Mouse (Mus musculus) adrenal gland, postnatal 4 days (tissue): ENCODE data around the gene Bri3bp. TPM values are rescaled to one million over a fixed set of nuclear protein-coding genes. Genes with fewer than 3 reads are reported as not detected.

Source experiments
- DNase-seq, 2 experiments: peaks; one replicate each; pipeline ENCODE4 v3.0.0; 2021 to 2022; ENCODE audit warnings: low spot score in 2 of 2, mixed read lengths in 2 of 2
- total RNA-seq, 2 experiments: library from RNA; stranded (reverse); gene quantifications; 2 replicates each; pipeline ENCODE4 v1.2.3; 2021

Gene Bri3bp
- total RNA-seq, 2 experiments from 2014 or later: 34.2 to 37.0 TPM

DNA sequence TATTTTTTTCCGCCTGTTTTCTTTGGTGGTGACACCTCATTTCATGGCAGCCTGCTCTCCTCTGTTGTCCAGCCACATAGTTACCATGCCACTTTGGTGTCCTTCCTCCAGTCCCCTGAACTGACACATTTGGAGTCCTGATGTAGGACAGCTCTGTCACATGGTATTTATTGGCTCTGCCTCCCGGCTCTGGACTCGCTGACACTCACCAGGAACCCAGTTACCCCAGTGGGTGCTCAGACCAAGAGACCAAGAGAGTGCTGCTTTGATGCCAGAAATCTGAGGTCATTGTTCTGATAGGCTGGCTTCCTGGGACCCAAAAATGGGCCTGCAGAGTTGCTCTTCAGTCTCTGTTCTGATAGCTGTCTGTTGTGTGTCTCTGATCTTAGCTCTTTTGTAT, 6.7 kb downstream of the Bri3bp start:
- no peak for DNase-seq

DNA sequence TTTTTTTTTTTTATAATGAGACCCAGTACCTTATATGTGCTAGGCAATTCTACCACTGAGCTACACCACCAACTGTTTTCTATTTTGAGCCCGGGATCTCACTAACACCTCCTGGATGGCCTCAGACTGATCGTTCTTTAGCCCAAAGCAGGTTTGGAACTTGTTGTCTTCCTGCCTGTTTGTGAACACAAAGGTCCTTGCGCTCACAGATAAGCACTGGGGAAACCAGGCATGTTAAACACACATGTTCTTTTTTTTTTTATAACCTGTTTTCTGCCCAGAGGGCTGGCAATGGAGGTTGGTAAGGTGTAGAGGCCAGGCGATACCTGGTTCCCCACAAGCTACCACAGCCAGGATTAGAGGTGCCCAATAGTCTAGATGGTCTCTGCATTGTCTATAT, 7.3 kb downstream of the Bri3bp start:
- no peak for DNase-seq

DNA sequence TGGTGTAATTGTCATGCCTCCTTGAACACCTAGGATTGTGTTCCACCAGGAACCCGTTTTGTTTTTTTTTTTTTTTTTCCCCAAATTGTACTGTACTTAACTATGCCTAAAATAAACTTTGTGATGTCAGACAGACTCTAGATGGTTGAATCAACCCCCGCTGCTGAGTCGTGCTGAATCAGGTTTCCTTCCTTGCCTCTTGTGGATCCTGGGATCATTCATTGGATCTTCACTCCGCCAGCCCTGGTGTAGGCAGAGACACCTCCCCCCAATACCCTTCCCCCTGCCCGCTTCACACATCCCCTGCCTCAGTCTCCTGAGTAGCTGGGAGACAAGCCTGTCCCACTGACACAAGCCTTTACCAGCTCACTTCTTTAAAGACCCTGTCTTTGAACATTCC, 7.9 kb downstream of the Bri3bp start:
- no peak for DNase-seq

DNA sequence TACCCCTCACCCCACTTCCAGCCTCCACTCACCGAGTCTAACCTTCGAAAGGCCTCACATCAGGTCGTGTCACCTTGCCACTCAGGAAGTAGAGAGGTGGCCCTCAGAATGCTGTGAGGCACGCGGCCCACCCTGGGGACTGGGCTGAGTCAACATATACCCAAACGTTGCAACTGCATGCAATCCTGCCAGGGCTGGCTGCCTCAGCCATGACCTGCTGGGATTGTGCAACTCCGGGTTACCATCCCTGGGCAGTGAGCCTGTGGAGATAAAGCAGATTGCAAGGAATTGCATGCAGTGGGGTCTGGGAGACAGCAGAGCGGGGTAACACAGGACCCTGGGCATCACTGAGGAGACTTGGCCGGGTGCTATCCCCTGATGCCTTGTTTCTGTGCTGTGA, 11.2 kb downstream of the Bri3bp start:
- peak; percentile 35 to 39 for DNase-seq

DNA sequence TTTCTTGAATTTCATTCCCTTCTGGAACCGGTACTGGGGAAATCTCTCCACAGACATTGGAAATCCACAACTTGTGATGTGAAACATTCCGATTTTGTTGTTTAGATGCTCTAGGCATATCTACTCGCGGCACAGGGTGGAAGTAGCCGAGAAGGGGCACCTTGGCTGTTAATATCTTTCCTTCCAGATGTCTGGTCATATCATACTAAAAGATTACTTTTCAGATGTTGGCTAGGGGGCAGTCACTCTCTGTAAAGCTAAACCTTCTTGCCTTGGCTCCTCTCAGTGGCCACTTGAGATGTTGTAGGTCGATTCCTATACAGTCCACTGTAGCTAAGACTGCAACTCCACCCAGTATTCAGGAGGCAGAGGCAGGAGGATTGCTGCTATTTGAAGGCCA, 14.7 kb downstream of the Bri3bp start:
- no peak for DNase-seq

DNA sequence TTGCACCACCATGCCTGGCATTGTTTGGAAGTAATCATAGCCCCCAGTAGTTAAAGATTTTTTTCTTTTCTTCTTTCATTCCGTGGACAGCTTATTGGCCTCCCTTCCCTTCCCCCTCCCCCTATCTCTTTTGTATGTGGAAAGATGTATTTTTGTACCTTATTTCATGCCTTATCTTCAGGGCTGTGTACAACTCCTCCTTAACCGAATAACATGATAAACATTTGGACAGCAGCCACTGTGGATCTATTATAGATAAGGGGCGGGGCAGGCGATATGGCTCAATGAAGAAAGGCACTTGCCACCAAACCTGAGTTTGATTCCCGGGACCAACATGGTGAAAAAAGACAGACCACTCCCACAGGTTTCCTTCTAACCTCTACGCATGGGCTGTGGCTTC, 16.2 kb downstream of the Bri3bp start:
- DNase-seq: no peak

DNA sequence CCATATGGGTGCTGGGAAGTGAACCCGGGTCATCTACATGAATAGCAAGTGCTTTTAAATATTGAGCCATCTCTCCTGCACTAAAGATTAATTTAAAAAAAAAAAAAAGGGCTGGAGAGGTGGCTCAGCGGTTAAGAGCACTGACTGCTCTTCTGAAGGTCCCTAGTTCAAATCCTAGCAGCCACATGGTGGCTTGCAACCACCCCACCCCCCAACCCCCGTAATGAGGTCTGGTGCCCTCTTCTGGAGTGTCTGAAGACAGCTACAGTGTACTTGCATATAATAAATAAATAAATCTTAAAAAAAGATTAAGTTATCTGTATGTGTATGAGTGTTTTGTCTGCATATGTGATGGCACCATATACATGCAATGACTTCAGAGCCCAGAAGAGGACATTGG, 19.2 kb downstream of the Bri3bp start:
- no peak for DNase-seq

DNA sequence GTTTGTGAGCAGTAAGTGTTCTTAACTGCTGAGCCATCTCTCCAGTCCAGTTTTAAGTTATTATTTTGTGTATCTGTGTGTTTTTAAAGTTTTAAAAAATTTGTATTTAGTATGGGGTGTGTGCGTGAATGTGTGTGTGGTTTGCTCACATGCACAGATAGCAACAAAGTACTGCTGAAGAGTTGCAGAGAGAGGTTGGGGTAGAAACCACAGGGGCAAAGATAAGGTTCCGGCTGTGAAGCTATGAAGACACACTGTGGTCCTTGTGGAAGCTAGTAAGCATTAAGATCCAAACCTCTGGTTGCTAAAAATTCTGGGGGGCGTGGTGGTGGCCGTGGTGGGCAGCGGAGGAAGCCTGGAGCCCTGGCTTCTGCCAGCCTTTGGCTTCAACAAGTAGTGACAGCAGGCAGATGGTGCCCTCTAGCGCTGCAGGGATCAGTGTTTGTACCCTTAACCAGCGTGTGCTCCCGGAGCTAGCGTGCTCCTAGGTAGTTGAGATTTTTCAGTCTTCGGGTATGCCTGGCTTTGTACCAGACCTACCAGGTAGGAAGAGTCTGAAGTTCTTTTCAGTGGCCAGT, 20.6 kb downstream of the Bri3bp start:
- DNase-seq: peak in 1 of 2 experiments; percentile 25

DNA sequence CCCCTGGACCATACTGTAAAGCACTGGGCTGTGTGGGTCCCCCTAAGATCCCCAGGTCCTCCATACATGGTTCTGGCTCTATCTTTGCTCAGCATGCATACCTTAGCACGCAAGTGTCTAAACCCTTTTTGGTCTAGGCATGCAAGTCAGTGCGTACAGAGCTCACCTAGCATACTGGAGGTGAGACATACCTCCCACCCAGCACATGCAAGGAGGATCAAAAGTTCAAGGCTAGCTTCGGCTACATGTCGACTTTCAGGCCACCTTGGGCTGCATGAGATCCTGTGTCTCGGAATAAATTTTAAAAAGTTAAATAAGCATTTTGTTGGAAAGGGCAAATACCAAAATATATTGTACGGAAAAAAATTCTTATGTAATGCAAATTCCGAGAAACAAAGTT, 23.8 kb downstream of the Bri3bp start:
- no peak for DNase-seq

DNA sequence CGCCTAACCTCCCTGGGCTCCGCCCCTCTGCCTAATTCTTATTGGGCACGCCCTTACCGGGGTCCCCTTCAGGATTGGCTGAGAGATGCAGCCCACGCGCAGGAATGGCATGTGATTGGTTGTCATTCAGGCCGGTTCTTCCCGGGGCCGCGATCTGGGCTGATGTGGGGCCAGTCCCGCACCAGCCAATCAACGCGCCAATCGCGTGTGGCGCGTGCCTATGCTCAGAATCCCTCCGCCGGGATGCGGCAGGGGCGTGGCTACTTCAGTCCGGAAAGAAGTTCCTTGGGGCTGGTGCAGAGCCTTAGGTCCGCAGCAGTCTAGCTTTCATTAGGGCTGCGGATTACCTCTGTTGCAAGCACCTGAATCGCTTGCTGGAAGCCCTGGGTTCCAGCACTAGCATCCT, 24.3 kb downstream of the Bri3bp start:
- DNase-seq: peak; percentile 83 to 93

DNA sequence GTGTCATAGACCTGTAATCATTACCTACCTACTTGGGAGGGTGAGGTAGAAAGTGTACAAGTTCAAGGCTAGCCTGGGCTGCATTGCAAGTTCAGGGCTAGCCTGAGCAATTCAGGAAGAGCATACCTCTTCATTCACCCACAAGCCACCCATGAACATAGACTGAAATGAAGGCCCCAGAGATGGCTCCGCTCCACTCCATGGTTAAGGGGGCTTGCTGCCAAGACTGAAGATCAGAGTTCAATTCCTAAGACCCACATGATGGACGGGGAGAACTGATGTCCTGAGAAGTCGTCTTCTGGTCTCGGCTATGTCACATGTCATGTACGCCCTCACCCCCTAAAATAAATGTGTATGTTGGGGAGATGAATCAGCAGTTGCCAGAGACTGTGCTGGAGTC, 25.1 kb downstream of the Bri3bp start:
- DNase-seq: no peak

DNA sequence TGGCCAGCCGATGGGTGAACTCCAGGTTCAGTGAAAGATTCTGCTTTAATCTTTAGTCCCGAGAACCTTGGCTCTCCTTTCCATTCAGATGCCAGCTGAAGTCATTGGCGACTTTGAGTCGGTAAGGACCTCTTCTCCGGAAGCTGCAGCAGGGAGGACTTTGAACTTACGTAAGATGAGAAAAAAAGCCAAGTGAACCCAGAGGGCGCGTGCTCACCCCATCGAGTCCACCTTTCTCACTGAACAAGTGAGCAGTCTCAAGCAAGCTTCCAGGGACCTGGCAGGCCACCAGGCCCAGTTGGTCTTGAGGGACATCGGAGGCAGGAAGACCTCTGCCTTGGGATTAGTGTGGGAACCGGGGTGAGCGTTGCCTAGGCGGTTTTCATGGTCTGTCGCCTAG, 25.9 kb downstream of the Bri3bp start:
- DNase-seq: no peak

DNA sequence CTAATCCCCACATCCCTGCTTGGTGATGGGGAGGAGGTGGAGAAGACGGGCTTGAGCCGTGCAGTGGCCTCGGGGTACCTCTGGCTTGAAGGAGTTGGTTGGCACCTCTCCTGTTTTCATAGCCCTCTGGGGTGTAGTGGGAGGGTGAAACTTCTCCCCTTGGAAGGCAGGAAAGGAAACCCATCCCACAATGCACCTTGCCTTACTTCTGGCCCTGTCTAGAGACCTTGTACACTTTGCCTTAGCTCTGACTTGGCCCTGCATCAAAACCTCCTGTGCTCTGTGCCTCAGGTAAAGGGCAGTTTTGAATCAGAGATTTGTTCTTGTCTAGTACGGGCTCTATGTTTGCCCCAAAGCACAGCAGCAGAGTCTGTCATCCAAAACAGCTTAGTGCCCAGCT, 29.3 kb downstream of the Bri3bp start:
- no peak for DNase-seq

DNA sequence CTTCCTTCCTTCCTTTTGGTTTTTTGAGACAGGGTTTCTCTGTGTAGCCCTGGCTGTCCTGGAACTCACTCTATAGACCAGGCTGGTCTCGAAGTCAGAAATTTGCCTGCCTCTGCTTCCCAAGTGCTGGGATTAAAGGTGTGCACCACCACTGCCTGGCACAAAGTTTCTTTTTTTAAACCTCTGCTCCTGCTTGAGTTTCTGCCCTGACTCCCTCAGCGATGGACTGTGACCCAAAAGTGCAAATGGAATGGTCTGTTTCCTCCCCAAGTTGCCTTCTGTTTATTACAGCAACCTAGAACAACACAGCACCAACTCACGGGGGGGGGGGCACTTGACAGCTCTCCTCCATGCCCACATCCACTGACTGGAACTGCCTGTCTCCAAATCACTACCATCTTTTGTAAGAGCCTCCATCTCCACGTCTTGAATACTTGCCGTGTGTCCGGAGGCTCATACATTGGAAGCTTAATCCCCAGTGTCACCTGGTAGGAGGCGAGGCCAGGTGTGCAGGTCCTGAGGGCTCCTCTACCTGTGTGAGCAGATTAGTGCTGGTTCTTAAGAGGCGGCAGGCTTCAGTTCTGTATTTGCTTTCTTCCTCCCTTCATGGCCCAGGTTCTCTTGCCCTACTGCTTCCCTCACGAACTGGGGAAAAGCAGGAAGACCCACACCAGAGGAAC, 31.6 kb downstream of the Bri3bp start:
- DNase-seq: no peak

DNA sequence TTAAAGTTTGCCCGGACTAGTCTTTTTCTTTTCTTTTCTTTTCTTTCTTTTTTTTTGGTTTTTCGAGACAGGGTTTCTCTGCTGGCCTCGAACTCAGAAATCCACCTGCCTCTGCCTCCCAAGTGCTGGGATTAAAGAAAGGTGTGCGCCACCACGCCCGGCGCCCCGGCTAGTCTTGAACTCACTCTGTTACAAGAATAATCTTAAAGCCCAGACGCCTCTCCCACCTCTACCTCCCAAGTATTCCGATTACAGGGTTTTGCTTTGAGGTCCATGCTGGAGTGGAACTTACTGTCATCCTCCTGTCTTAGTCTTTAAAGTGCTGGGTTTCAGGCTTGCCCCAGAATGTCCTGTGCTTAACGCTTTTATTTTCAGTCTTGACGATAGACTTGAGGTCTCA, 33.7 kb downstream of the Bri3bp start:
- no peak for DNase-seq

DNA sequence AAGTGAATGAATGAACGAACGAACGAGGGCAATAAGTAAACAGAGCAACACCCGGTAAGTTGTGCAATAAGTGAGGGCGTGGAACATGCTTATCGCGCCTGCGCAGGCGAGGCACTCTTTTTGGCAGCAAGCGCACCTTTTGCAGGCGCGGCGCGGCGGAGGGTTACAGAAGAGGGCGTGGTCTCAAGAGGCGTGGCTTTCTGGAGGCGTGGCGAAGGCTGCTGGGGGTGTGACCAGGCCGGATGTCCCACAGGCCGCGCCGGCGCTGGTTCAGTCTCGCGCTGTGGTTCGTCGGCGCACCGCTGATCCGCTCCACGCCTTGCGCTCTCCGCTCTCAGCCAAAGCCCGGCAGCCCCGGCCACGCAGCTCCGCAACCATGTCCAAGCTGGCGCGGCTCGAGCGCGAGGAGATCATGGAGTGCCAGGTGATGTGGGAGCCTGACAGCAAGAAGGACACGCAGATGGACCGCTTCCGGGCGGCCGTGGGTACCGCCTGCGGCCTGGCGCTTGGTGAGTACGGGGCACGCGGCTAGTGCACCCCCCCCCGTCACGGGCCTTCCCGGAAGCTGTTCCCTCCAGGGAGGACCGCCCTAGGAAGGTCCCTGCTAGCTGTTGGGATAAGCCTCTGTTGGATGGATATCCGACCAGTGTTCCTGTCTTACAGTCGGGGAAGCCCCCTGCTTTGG, 34.4 kb downstream of the Bri3bp start, which contains the start of gene Aacs:
Gene Aacs, plus strand, starts transcription at position 214 of the 685 bp plus-strand sequence.
- peak; percentile 93 to 96 for DNase-seq

DNA sequence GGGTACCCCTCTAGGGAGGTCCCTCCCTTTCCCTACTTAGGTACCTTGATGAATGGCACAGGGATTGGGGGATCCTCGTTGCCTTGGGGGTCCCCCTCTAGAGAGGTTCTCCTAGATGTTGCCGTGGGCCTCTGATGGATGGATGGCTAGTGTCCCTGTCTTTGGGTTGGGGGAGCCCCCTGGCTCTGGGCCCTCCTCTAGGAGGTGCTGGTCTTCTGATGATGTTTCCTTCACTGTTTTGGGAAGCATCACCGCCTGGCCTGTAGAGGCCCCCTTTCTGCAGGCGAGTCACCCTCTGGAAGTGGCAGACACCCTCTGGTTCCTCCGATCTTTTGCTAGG, 34.9 kb downstream of the Bri3bp start:
- no peak for DNase-seq

DNA sequence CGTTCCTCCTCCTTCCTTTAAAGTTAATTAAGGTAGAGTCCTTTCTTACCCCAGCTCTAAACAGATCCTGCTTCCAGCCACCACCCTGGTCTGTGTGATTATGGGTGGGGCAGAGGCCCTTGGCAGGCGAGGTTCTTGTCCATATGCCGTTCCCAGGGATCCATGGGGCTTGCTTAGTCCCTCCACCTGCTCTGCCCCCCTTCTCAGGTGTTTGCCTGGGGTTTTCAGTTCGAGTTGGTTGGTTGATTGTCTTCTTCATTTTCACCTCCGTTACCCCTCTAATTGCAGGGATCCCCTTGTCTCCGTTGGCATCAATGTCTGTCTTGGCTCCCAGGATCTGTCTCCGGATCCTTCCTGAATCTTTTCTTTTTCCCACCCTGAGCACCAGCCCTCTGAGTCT, 35.4 kb downstream of the Bri3bp start:
- DNase-seq: no peak

DNA sequence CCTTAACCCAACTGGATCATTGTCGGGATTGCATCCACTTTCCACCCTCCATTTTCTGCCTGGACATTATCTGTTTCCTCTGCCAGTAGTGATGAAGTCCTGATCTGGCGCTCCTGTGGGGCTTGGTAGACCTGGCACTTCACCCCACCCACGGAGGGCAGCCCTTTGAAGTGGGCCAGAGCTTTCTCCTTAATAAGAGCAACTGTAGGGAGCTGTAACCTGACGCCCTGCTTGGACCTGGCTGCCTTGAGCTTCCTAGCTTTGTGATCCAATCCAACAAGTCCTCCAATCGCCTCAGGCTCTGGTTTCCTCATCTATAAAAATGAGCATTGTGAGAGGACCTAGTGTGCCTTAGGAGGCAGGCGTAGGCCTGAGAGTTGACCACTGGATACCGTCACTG, 36.2 kb downstream of the Bri3bp start:
- no peak for DNase-seq

DNA sequence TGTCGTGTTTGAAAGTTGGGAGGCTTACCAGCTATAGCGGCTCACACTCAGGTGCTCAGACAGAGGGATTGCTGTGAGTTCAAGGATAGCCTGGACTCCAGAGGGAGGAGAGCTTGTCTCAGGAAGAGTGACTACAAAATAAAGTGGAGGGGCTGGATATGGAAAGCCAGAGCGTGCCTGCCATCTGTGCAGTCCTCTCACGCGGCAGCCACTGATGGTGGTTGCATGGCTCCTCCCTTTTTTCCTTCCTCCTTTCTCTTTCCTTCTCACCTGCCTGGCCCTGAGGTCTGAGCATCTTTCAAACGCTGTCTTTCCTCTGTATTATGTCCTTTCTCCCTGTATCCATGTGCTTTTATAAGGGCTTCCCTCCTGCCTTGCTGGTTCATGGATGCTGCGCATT, 36.7 kb downstream of the Bri3bp start:
- no peak for DNase-seq

DNA sequence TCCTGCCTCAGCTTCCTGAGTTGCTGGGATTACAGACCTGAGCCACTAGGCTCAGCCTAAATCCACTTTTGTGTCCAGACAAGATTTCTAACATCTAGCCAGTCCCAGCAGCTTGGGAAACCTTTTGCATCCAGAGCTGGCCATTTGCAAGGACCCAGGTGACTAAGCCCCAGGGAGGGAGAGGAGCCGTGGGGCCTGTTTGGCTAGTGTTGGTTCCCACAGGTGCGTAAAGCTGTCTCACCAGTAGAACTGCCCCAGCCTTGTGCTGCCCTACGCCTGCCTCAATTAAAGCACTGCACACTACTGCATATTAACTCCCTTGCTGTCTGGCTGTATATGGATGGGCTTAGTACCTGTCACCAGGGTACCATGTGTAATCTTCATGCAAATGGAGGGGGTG, 38.0 kb downstream of the Bri3bp start:
- DNase-seq: no peak

DNA sequence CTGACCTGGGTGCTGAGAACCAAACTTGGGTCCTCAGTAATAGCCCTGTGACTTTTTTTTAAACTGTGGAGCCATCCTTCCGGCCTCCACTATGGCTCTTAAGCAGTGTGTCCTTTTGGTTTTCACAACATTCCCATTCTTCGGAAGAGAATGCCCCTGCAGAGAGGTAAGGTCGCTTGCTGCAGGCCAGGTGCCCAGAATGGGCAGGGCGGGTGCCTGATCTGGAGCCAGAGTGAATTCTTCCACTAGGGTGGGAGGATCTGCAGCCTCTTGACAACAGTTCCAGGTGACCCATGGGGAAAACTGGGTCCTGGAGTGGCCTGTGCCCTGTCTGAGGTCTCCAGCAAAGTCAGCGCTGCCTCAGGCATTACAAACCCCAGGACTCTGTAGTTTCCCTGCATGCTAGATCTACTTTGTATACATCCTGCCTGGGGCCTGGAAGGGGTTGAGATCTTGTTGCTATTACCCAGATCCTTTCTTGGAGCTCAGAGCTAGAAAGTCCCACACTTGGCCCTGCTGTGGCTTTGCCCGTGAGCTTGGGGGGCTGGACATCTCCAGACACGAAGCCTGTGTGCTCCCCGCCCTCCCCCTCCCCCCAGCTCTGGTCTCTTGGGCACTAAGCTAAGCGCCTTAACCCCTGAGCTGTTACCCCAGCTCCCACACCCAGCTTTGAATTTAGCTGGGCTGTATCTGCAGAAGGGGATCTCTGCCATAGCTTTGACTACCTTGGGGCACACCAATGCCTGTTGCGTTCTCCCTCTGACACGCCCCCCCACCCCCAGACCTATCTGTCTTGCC, 39.3 kb downstream of the Bri3bp start:
- DNase-seq: no peak
